Mouse (Mus musculus): ENCODE data around the gene Plcd3.

DNA sequence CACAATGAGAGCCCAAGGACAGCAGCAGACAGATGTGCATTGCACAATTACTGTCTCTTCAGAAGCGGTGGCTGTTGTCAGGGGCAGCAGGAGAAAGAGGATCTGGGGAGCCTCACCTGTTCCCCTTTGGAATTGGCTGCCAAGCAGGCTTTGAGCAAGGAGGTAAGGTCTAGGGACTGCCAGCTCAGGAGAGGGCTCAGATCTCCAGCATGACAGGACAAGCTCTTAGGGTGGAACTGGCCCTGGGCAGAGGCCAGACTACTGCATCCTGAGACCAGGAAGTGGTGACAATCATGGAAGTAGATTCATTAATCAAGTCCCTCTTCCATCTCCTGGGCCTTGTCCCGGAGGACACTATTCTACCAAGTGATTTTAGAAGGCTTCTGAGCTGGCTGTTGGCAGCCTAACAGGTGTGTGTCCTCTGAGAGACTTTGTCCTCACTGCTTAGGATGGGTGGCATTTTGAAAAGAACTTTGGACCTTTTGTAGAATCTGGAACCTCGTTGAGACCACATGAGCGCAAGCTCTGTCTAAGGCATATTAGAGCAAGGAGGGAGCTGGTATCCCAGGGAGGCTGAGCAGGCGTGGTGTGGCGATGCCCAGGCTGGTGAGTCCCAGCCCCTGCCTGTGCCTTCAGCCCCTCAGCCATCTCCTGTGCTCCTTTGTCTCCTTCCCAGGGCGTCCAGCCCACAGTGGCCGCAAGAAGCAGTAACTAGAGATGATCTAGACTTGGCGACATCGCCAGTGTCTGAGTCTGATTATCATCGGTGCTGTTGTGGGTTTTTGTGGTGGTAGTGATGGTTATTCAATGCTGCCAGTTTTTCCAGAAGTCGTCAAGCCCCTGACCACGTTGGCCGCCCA lies 35.0 kb downstream of the Plcd3 start:
- no peak for TF ChIP-seq CTCF (IDR thresholded peaks at IDR 0.05)
- no peak for TF ChIP-seq POLR2A (IDR thresholded peaks at IDR 0.05; ENCODE audit: insufficient read depth, low read depth, low read length)
- no peak for TF ChIP-seq EP300 (IDR thresholded peaks at IDR 0.05; ENCODE audit: insufficient read depth, low read depth, low read length)
